8 mouse cellular contexts compared by ENCODE assay signal in the genomic region with DNA sequence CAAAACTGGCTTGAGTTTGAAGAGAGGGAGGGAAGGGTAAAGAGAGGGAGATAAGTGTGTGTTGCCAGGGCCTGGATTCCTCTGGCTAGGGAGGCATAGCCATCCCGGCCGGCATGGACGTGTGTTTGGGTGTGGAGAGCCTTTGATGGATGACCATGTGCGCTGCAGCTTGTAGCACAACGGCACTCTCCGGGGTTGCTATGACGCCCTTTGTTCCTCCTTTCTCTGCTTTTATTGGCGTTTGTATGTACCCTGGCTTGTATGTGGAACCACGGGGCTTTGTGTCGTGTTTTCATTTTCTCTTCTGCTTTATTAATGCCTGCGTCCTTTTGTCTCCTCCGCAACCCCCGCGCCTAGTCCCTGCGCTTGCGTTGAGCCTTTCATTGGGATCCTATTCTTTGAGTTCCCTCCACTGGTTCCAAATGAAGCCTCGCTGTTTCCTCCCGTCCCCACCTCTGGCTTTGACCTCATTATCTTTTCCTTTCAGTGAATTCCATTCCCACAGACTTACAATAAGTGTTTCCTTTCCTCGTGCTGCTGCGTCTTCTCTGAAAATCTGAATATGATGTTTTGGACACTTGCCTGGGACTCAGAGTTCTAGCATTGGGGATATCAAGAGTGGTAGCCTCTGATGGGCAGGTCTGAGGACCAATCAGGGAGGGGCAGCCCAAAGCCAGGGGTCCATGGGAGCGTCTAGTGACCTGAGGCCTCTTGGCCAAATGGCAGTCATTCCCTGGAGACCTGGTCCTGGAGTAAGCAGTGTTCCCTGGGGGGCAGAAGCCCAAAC.
DNase-seq lines count a peak whose midpoint lies in the region; ATAC-seq and TF ChIP-seq lines count a peak whose summit lies in the region.
"Had no signal": no experiment of that assay in that cellular context is flagged by ENCODE, and none has a peak within 500 bp of the region (broad histone marks: within the 10 kb centered on the region; RNA-seq: fewer than 3 reads in every experiment).

No protein-coding gene starts in this region.

- H3K9ac ChIP-seq in heart, embryonic 16.5 days (ENCODE audit: low read length), result 0 out of 2 replicates have a peak overlapping the region, but pooled peaks have one; percentile 18
- no peak overlapping the region for H3K9ac ChIP-seq in kidney, postnatal 0 days (ENCODE audit: low read depth, low read length)
- peak overlapping the region; percentile 29; the same call in 1 of the 2 replicates for H3K9ac ChIP-seq in midbrain, embryonic 15.5 days

- peaks cover 14% of the 10 kb centered on the region for H3K4me1 ChIP-seq in embryonic facial prominence, embryonic 10.5 days
- H3K4me1 ChIP-seq in heart, embryonic 16.5 days (ENCODE audit: control insufficient read depth, insufficient read depth, low read length), result peaks cover 4% of the 10 kb centered on the region; the same call in 1 of the 2 replicates
- no peaks in the 10 kb centered on the region for H3K4me1 ChIP-seq in kidney, postnatal 0 days (replicated peaks; ENCODE audit: insufficient read depth, low read length)
- H3K4me1 ChIP-seq in midbrain, embryonic 15.5 days, result peaks cover 23% of the 10 kb centered on the region

- no peaks in the 10 kb centered on the region for H3K36me3 ChIP-seq in embryonic facial prominence, embryonic 10.5 days (replicated peaks)
- no peaks in the 10 kb centered on the region for H3K36me3 ChIP-seq in heart, embryonic 16.5 days (ENCODE audit: control insufficient read depth, insufficient read depth)
- no peaks in the 10 kb centered on the region for H3K36me3 ChIP-seq in kidney, postnatal 0 days (ENCODE audit: insufficient read depth, low read length)
- no peaks in the 10 kb centered on the region for H3K36me3 ChIP-seq in midbrain, embryonic 15.5 days (replicated peaks)

- H3K4me2 ChIP-seq in heart, embryonic 16.5 days (ENCODE audit: low read depth, low read length), result peak overlapping the region; percentile 55
- peak overlapping the region; percentile 50 for H3K4me2 ChIP-seq in kidney, postnatal 0 days (ENCODE audit: low read length)
- H3K4me2 ChIP-seq in midbrain, embryonic 15.5 days, result peak overlapping the region; percentile 43

- H3K4me3 ChIP-seq in embryonic facial prominence, embryonic 10.5 days, result peak overlapping the region; percentile 29; the same call in 1 of the 2 replicates
- peak overlapping the region; percentile 26 for H3K4me3 ChIP-seq in heart, embryonic 16.5 days (ENCODE audit: low read length)
- no peak overlapping the region; the same call in 1 of the 2 replicates for H3K4me3 ChIP-seq in kidney, postnatal 0 days (replicated peaks; ENCODE audit: low read depth, low read length)
- peak overlapping the region; percentile 17; the same call in 1 of the 2 replicates for H3K4me3 ChIP-seq in midbrain, embryonic 15.5 days

- TF ChIP-seq CTCF in kidney, postnatal 0 days (IDR thresholded peaks at IDR 0.05; ENCODE audit: low read depth), result no peak

- H3K9me3 ChIP-seq in embryonic facial prominence, embryonic 10.5 days, result no peaks in the 10 kb centered on the region
- H3K9me3 ChIP-seq in heart, embryonic 16.5 days (replicated peaks; ENCODE audit: control insufficient read depth, low read length), result no peaks in the 10 kb centered on the region
- no peaks in the 10 kb centered on the region for H3K9me3 ChIP-seq in kidney, postnatal 0 days (replicated peaks; ENCODE audit: low read length)
- no peaks in the 10 kb centered on the region for H3K9me3 ChIP-seq in midbrain, embryonic 15.5 days

- H3K27ac ChIP-seq in embryonic facial prominence, embryonic 10.5 days (replicated peaks), result peak overlapping the region; percentile 76
- peak overlapping the region; percentile 39; the same call in 1 of the 2 replicates for H3K27ac ChIP-seq in heart, embryonic 16.5 days (ENCODE audit: low read length)
- H3K27ac ChIP-seq in kidney, postnatal 0 days, result no peak overlapping the region
- H3K27ac ChIP-seq in midbrain, embryonic 15.5 days, result peak overlapping the region; percentile 78
- H3K27ac ChIP-seq: macrophage had no signal

- ATAC-seq in heart, embryonic 16.5 days (replicated peaks; ENCODE audit: extremely low read depth, insufficient read depth, low FRiP score), result peak; percentile 41; the same call in 1 of the 2 replicates
- ATAC-seq in kidney, postnatal 0 days (replicated peaks; ENCODE audit: low FRiP score, low read depth), result peak; percentile 57; the same call in 1 of the 2 replicates
- peak; percentile 82 for ATAC-seq in midbrain, embryonic 15.5 days (replicated peaks)

- 45% methylated on average over 21 of the region's 21 CpGs for WGBS in embryonic facial prominence, embryonic 10.5 days
- 24% methylated on average over 21 of the region's 21 CpGs for WGBS in heart, embryonic 16.5 days
- 31% methylated on average over 21 of the region's 21 CpGs for WGBS in kidney, postnatal 0 days
- WGBS in midbrain, embryonic 15.5 days, result 4% methylated on average over 21 of the region's 21 CpGs

- H3K27me3 ChIP-seq in embryonic facial prominence, embryonic 10.5 days (replicated peaks; ENCODE audit: low read depth, poor library complexity, severe bottlenecking), result no peaks in the 10 kb centered on the region
- no peaks in the 10 kb centered on the region for H3K27me3 ChIP-seq in heart, embryonic 16.5 days (ENCODE audit: control insufficient read depth, insufficient read depth, low read length)
- H3K27me3 ChIP-seq in kidney, postnatal 0 days (ENCODE audit: insufficient read depth, low read length), result no peaks in the 10 kb centered on the region
- no peaks in the 10 kb centered on the region for H3K27me3 ChIP-seq in midbrain, embryonic 15.5 days (replicated peaks)

- peak; percentile 37 for DNase-seq in brain, embryonic 18.5 days (ENCODE audit: low read depth, low spot score)
- peak; percentile 52 for DNase-seq in embryonic facial prominence, embryonic 10.5 days (ENCODE audit: low spot score)
- peak; percentile 76 for DNase-seq in kidney, postnatal 0 days (ENCODE audit: low spot score)
- DNase-seq in gastrocnemius, adult 8-10 months (ENCODE audit: low spot score in 2 of 2), result no peak
- DNase-seq in urinary bladder, postnatal 10 days (ENCODE audit: low spot score), result no peak

Comparison
In these comparisons a context has a peak if more than half of its experiments do, and no peak if none do; other contexts are left out.
1. DNase-seq: peak in brain, embryonic 18.5 days (single experiment), embryonic facial prominence, embryonic 10.5 days (single experiment) and kidney, postnatal 0 days (single experiment); none in gastrocnemius, adult 8-10 months (0 of 2) and urinary bladder, postnatal 10 days (single experiment).
2. Peak in every context shown above with its lines, with median percentiles within 50 percentile points of each other: ATAC-seq and H3K4me2 ChIP-seq.